10 mouse cellular contexts compared by ENCODE assay signal in the genomic region with DNA sequence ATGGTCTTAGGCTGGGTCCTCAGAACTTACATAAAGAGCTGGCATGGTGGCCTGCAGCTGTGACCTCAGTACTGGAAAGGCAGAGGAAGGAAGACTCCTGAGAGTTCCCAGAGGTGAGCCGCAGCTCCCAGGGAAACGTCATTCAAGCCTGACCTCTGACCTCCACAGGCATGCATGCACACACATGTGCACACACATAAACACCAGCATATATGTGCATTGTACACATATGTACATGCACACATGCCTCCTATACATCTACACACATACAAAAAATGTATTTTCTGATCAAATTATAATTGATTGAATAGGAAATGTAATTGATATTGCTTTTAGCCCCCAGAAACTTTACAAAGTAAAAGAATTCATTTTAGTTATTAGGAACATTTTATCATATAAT.
DNase-seq lines count a peak whose midpoint lies in the region; ATAC-seq and TF ChIP-seq lines count a peak whose summit lies in the region.
"Had no signal": no experiment of that assay in that cellular context is flagged by ENCODE, and none has a peak within 500 bp of the region (broad histone marks: within the 10 kb centered on the region; RNA-seq: fewer than 3 reads in every experiment).

No protein-coding gene starts in this region.

- TF ChIP-seq CTCF in stomach, postnatal 0 days (IDR thresholded peaks at IDR 0.05; ENCODE audit: low read depth): no peak

- no peak overlapping the region for H3K9ac ChIP-seq in hindbrain, embryonic 15.5 days
- no peak overlapping the region for H3K9ac ChIP-seq in hindbrain, embryonic 14.5 days
- H3K9ac ChIP-seq in stomach, embryonic 14.5 days (replicated peaks; ENCODE audit: low read depth, low read length): no peak overlapping the region
- no peak overlapping the region for H3K9ac ChIP-seq in stomach, postnatal 0 days (ENCODE audit: low read length)
- H3K9ac ChIP-seq in neural tube, embryonic 14.5 days (replicated peaks; ENCODE audit: low read depth, low read length): no peak overlapping the region
- H3K9ac ChIP-seq: embryonic facial prominence, embryonic 15.5 days; liver, embryonic 13.5 days had no signal

- no peak for DNase-seq in hindbrain, embryonic 14.5 days (ENCODE audit: low spot score)
- no peak for DNase-seq in stomach, postnatal 0 days (ENCODE audit: low spot score)
- DNase-seq in mesoderm, embryonic 11.5 days (ENCODE audit: low read depth, low spot score): peak; percentile 6
- no peak for DNase-seq in urinary bladder, postnatal 4 days (ENCODE audit: low spot score in 2 of 2)
- DNase-seq in urinary bladder, postnatal 10 days (ENCODE audit: low spot score): no peak

- no peaks in the 10 kb centered on the region for H3K9me3 ChIP-seq in hindbrain, embryonic 15.5 days
- H3K9me3 ChIP-seq in hindbrain, embryonic 14.5 days (ENCODE audit: control insufficient read depth, low read length): no peaks in the 10 kb centered on the region
- no peaks in the 10 kb centered on the region for H3K9me3 ChIP-seq in stomach, embryonic 14.5 days (ENCODE audit: control insufficient read depth, low read depth, low read length)
- H3K9me3 ChIP-seq in stomach, postnatal 0 days (ENCODE audit: control insufficient read depth, low read length): no peaks in the 10 kb centered on the region
- H3K9me3 ChIP-seq in neural tube, embryonic 14.5 days (ENCODE audit: control insufficient read depth, low read length): no peaks in the 10 kb centered on the region
- H3K9me3 ChIP-seq: embryonic facial prominence, embryonic 15.5 days; liver, embryonic 13.5 days had no signal

- H3K4me1 ChIP-seq in hindbrain, embryonic 15.5 days (replicated peaks): no peaks in the 10 kb centered on the region
- H3K4me1 ChIP-seq in hindbrain, embryonic 14.5 days (replicated peaks; ENCODE audit: control insufficient read depth, insufficient read depth, low read length): no peaks in the 10 kb centered on the region
- no peaks in the 10 kb centered on the region for H3K4me1 ChIP-seq in stomach, embryonic 14.5 days (ENCODE audit: control insufficient read depth, insufficient read depth, low read length)
- H3K4me1 ChIP-seq in stomach, postnatal 0 days (replicated peaks; ENCODE audit: control insufficient read depth, insufficient read depth): no peaks in the 10 kb centered on the region
- H3K4me1 ChIP-seq in neural tube, embryonic 14.5 days (ENCODE audit: control insufficient read depth, insufficient read depth, low read length): no peaks in the 10 kb centered on the region
- H3K4me1 ChIP-seq: embryonic facial prominence, embryonic 15.5 days; liver, embryonic 13.5 days had no signal

- H3K4me2 ChIP-seq in hindbrain, embryonic 15.5 days: no peak overlapping the region
- no peak overlapping the region for H3K4me2 ChIP-seq in hindbrain, embryonic 14.5 days (replicated peaks)
- no peak overlapping the region for H3K4me2 ChIP-seq in stomach, embryonic 14.5 days (replicated peaks; ENCODE audit: low read depth, low read length)
- no peak overlapping the region for H3K4me2 ChIP-seq in stomach, postnatal 0 days (replicated peaks; ENCODE audit: low read depth)
- no peak overlapping the region for H3K4me2 ChIP-seq in neural tube, embryonic 14.5 days (ENCODE audit: low read depth, low read length)

- ATAC-seq in hindbrain, embryonic 15.5 days (ENCODE audit: low FRiP score, low read depth): peak; percentile 51; the same call in 1 of the 2 replicates
- ATAC-seq in hindbrain, embryonic 14.5 days (ENCODE audit: low FRiP score): no peak
- peak; percentile 56; the same call in 1 of the 2 replicates for ATAC-seq in stomach, embryonic 14.5 days (ENCODE audit: insufficient number of reproducible peaks, insufficient read depth, low FRiP score, low read depth)
- no peak for ATAC-seq in stomach, postnatal 0 days (ENCODE audit: low FRiP score, low TSS enrichment)
- peak; percentile 45 for ATAC-seq in neural tube, embryonic 14.5 days (ENCODE audit: low read depth)

- no peaks in the 10 kb centered on the region for H3K27me3 ChIP-seq in hindbrain, embryonic 15.5 days
- no peaks in the 10 kb centered on the region for H3K27me3 ChIP-seq in hindbrain, embryonic 14.5 days (ENCODE audit: control insufficient read depth, insufficient read depth, low read length)
- H3K27me3 ChIP-seq in stomach, embryonic 14.5 days (ENCODE audit: control insufficient read depth, insufficient read depth, low read length): no peaks in the 10 kb centered on the region
- H3K27me3 ChIP-seq in stomach, postnatal 0 days (ENCODE audit: control insufficient read depth, insufficient read depth, low read length): no peaks in the 10 kb centered on the region
- H3K27me3 ChIP-seq in neural tube, embryonic 14.5 days (ENCODE audit: control insufficient read depth, insufficient read depth, low read length): no peaks in the 10 kb centered on the region
- H3K27me3 ChIP-seq: embryonic facial prominence, embryonic 15.5 days; liver, embryonic 13.5 days had no signal

- H3K36me3 ChIP-seq in hindbrain, embryonic 15.5 days: peaks cover 6% of the 10 kb centered on the region; the same call in 1 of the 2 replicates
- peaks cover 6% of the 10 kb centered on the region for H3K36me3 ChIP-seq in hindbrain, embryonic 14.5 days (replicated peaks; ENCODE audit: control insufficient read depth, insufficient read depth)
- H3K36me3 ChIP-seq in stomach, embryonic 14.5 days (ENCODE audit: control insufficient read depth, insufficient read depth, low read length): no peaks in the 10 kb centered on the region
- H3K36me3 ChIP-seq in stomach, postnatal 0 days (ENCODE audit: control insufficient read depth, insufficient read depth, low read length): no peaks in the 10 kb centered on the region
- H3K36me3 ChIP-seq in neural tube, embryonic 14.5 days (ENCODE audit: control insufficient read depth, insufficient read depth, low read length): no peaks in the 10 kb centered on the region
- H3K36me3 ChIP-seq: embryonic facial prominence, embryonic 15.5 days; liver, embryonic 13.5 days had no signal

- H3K4me3 ChIP-seq in hindbrain, embryonic 15.5 days: no peak overlapping the region
- no peak overlapping the region for H3K4me3 ChIP-seq in hindbrain, embryonic 14.5 days (replicated peaks; ENCODE audit: low read length)
- H3K4me3 ChIP-seq in stomach, embryonic 14.5 days (ENCODE audit: low read depth, low read length): no peak overlapping the region
- H3K4me3 ChIP-seq in stomach, postnatal 0 days (ENCODE audit: low read depth, low read length): no peak overlapping the region
- H3K4me3 ChIP-seq in neural tube, embryonic 14.5 days (ENCODE audit: low read depth, low read length): no peak overlapping the region

- no peak overlapping the region for H3K27ac ChIP-seq in hindbrain, embryonic 15.5 days (replicated peaks)
- no peak overlapping the region for H3K27ac ChIP-seq in hindbrain, embryonic 14.5 days
- H3K27ac ChIP-seq in stomach, embryonic 14.5 days (ENCODE audit: low read length): no peak overlapping the region
- H3K27ac ChIP-seq in stomach, postnatal 0 days (replicated peaks): no peak overlapping the region
- no peak overlapping the region for H3K27ac ChIP-seq in neural tube, embryonic 14.5 days (ENCODE audit: low read depth, low read length)
- H3K27ac ChIP-seq: embryonic facial prominence, embryonic 15.5 days; liver, embryonic 13.5 days had no signal

- WGBS in hindbrain, embryonic 15.5 days: 41% methylated on average over 2 of the region's 2 CpGs
- WGBS in hindbrain, embryonic 14.5 days: 30% methylated on average over 2 of the region's 2 CpGs
- 34% methylated on average over 2 of the region's 2 CpGs for WGBS in stomach, embryonic 14.5 days
- 30% methylated on average over 2 of the region's 2 CpGs for WGBS in stomach, postnatal 0 days
- WGBS in neural tube, embryonic 14.5 days: 43% methylated on average over 2 of the region's 2 CpGs

- no peak for TF ChIP-seq EP300 in stomach, postnatal 0 days (optimal IDR thresholded peaks at IDR 0.05)

Comparison
In these comparisons a context has a peak if more than half of its experiments do, and no peak if none do; other contexts are left out.
1. ATAC-seq: peak in hindbrain, embryonic 15.5 days (single experiment), stomach, embryonic 14.5 days (single experiment) and neural tube, embryonic 14.5 days (single experiment); none in hindbrain, embryonic 14.5 days (single experiment) and stomach, postnatal 0 days (single experiment).